Mouse (Mus musculus) olfactory bulb, adult 2 months (tissue): ENCODE results near the gene Snrnp35.

Experiments
- CTCF ChIP-seq: fragments of 200-500 bp; IDR thresholded peaks from 2 replicates; pipeline ENCODE4 v1.5.1; 2012; ENCODE audit warnings: low read depth, mild to moderate bottlenecking, low read length, moderate library complexity; ENCODE audit not compliant: insufficient read depth
- POLR2A ChIP-seq: fragments of 200-500 bp; IDR thresholded peaks from 2 replicates; pipeline ENCODE4 v1.6.1; 2012; ENCODE audit warnings: mild to moderate bottlenecking, low read depth, low read length, moderate library complexity; ENCODE audit not compliant: insufficient read depth

DNA sequence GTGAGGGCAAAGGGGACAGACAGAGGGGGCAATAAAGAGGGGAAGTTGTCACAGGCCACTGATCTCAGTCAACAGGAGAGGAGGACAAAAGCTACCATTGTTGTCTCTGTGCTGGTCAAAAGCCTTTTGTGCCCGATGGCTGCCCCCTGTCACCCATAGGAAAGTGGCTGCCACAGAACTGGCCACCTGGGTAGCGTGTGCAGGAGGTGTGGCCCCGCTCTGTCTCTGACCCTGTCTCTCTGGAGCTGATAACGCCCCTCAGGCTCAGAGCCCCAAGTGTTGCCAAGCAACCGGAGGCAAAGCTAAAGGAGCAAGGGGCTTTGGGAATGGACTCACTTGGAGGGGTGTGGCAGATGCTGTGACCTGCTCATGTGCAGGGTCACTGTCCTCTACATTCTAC is 16.1 kb downstream of the Snrnp35 start:
- TF ChIP-seq CTCF (no peak), POLR2A (no peak)
